Mouse (Mus musculus) adrenal gland, adult (tissue): ENCODE measurements at regions not wholly inside any gene's neighbourhood (a gene's known extent, or its start where the extent isn't known, plus 50 kb on each side); places are given as distances from the start of the nearest gene placed in this dataset.
"Not testable (repeated sequence)": the region's sequence is repeated elsewhere in the genome, so short reads cannot be mapped to it uniquely, and the experiment has no call there.

Source experiments
- DNase-seq, 2 experiments: peaks; one replicate each; pipeline ENCODE4 v3.0.0; 2022 to 2023; ENCODE audit warnings: low spot score in 1 of 2; ENCODE audit not compliant: inconsistent age in 2 of 2

DNA sequence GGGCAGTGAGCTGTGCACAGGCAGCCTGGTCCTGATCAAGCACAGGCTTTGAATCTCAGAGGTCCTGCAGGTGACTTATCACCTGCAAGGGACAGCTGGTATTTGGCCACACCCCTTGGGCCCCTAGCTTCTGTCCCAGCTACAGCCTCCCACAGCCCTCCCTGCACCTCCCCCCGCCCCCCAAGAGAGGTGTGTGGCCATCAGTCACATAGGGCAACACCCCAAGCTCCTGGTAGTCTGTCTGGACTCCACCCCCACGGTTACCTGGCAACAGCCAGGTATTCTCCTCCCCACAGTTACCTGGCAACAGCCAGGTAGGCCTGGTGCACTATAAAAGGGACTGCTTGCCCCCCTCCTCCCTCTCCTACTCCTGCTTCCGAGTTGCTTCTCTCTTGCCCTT, 98.0 kb downstream of the H2al2a start:
- no peak for DNase-seq

GRCm38 (mm10) chr2:17896036-17896435, 100.7 kb downstream of the H2al2a start:
- DNase-seq, result no peak

- not testable (repeated sequence) for DNase-seq
These were observed 104.1 kb downstream of the H2al2a start for GRCm38 (mm10) chr2:17892661-17893060.

- DNase-seq, result no peak
These were observed 109.1 kb downstream of the H2al2a start for GRCm38 (mm10) chr2:17887699-17888098.

DNA sequence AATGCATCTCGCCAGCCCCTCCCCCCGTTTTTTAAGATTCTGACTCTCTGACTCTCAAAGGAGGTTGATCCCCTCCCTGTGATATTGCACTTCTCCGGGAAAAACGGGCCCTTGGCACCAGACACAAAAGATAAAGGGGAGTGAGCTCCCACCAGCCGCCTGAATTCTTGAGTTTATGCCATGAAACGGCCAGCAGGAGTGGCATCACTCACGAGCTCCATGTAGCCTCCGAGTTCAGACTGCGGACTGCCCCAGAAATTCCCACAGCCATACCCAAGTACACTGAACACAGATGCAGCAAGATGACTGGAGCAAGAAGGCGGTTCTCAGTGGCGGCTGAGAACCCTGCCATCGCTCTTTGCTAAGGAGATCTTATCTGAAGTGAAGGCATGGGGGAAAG, 114.4 kb downstream of the H2al2a start:
- no peak for DNase-seq

GRCm38 (mm10) chr2:17880800-17881717, 115.7 kb downstream of the H2al2a start:
- no peak for DNase-seq

DNA sequence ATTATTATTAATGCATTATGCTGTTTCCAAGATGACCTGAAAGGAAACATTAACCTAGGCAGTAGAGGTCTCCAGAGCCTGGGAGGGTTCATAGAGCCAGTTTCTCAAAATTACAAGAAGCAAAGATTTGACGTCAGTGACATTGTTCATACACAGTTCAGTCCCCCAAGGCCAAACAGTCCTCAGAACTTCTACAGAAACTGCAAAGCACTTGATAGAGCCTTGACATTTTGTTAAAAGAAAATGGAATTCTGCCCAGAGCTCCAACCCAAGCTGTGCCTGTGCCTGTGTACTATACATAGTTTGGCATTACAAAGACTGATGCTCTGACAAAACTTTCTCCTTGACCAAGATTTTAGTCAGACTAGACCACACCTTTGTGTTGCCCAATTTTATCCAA, 118.9 kb downstream of the H2al2a start:
- DNase-seq, result peak; percentile 60 to 86

DNA sequence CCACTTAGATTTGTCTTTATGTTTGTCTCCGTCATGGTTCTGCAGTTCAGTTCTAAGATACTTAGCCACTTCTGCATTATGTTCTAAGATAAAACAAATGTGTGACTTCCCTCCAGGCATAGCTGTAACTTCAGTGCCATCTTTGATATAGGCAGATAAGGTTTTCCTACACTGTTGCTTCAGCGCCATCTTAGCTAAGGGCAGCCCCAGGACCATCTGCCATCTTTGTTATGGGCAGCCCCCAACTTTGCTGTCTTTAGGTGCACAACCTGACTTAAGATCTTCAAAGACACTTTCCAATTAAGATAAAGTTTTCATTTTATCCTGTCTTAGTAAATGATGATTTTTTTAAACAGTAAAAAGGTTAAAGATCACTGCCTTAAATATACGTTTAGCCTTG, 119.8 kb downstream of the H2al2a start:
- no peak for DNase-seq

GRCm38 (mm10) chr2:17876155-17876554, 120.6 kb downstream of the H2al2a start:
- no peak for DNase-seq

DNA sequence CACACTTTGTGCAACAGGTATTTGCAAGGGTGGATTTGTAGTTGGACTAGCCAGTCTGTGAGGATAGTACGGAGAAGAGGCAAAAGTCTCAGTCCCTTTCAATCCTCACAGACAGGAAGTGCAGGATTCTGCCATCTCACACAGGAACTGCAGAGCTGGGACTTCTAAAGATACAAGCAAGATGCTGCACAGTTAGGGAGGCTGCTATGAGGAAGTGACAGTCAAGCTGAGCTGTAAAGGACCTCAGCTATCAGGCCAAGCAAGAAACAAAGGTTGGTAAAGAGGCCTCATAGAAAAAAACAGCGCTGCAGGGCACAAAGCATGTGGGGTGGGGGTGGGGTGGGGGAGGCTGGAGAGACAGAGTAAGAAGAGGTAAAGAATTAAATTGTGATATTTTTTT, 126.2 kb downstream of the H2al2a start:
- no peak for DNase-seq

DNA sequence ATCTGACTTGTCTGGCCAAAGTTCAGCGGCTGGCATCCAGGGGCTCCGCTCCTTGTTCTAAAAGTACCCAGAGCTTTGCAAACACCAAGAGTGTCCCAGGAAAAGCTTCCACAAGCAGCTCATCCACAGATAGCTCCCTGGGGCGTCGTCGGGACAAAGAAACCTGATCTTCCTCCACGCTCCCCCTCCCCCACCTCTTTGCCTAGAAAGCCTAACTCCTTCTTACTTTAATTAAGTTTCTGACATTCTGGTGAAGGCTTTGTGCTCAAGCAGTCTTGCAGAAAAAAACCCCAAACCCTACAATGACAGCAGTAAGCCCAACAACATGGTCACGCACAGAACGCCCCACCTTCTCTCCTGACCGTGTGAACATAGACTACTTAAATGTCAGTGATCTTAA, 128.6 kb downstream of the H2al2a start:
- DNase-seq, result no peak

- peak; percentile 41 to 69 for DNase-seq
These were observed 129.4 kb downstream of the H2al2a start for GRCm38 (mm10) chr2:17867341-17867740.

DNA sequence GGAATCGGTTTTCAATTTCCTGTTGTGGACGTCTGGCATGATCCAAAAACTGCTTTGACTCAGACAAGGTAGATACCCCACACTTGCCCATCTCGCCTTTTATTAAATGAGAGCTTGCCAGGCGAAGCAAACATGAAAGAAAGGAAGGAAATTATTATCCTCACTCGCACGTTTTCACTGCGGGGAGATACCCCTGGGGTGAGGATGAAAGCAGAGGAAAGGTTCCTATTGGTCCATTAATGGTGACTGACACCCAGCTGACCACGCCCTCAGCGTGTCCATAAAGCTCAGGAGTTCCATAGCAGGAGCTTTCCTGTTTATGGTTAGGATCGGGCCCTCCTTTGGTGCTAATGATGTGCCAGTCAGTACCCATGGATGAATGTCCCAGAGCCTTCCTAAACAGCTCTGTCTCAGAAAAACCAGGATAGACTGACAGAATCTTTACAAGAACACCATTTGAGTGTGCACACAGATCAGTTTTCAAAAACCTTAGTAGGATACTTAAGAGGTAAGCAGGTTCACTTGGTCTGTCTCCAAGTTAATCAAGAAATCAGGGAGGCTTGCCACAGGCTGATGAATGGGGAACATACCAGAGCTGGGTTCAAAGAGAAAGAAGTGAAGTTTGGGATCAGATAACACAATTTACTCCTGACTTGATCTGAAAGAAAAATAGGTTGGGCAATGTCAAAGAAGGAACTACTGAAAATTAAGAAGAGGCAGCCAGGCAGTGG, 130.7 kb upstream of the Nebl start:
- DNase-seq, result no peak

DNA sequence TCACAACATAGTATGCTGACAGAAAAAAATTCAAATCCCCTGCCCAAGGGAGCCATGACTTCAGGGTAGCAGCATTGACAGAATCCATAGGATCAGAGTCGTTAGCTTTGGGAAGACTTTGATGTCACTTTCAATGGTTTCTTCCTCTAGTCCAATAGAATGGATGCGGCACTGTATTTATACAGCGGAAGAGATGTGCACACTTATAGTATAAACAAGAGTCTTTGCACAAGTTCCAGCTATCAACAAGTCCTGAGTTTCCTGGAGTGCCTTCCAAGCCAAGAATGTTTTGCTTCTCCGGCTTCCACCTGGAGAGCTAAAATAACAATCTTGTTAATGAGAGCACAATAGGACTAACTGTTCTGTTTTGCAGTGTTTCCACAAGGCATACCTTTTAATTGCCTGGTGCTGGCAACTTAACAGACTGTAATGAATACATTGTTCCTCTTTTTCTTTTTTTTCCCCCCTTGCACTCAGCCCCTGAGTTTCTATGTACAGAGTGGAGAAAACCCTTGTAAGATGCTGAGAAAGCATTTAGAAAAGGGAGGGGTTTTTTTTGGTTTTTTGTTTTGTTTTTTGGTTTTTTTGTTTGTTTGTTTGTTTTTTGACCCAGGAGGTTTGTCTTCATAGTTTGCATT, 129.8 kb upstream of the Nebl start:
- DNase-seq, result no peak

GRCm38 (mm10) chr2:17859234-17859633, 128.0 kb upstream of the Nebl start:
- DNase-seq, result no peak

- peak in 1 of 2 experiments; percentile 50 for DNase-seq
These were observed 127.1 kb upstream of the Nebl start for GRCm38 (mm10) chr2:17858326-17858725.

DNA sequence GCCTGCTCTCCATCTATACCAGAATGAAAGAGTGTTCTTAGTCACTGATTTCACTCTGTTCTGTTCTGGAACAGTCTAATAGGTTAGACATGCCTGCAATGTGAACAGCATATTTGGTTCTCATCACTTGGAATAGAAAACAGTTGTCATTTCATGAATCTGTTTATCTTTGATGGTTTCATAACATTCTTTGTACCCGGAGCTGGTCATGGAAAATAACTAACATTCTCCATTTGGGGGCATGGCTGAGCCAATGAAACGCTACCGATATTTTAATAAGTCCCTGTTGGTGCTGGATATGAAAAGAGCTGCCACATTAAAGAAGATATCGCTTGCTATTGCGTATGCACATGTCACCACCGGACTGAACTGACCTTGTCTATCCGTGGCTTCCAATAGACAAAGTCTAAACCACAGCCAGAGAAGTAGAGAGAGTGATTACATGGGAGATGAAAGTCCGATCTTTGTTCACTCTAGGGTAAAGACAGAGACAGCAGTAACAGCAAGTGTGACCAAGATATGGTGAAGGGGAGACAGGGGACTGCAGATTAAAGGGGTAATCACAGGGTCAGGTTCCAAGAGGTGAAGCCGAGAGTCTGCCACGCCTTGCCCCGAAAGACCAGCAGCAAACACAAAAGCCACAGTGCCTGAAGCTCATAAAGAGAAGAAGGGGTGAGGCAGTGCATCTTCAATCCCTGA, 124.5 kb upstream of the Nebl start:
- peak in 1 of 2 experiments; percentile 54 for DNase-seq

DNA sequence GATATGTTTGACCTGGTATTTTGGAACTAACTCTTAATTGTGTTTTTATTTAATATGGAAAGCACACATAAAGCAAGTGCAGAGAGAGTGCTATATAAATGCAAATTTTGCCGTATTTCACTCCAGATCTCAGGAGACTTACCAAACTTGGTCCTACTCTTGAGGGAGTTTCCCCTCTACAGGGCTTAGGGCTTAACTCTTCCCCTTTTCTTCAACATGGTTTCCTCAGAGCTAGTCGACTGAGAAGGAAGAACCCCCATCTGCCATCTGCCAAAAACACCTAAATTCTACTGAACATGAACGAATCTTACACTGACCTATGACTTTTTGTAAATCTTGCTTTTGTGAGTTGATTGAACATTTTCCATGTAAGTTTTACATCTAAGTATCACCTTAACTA, 122.8 kb upstream of the Nebl start:
- DNase-seq, result no peak

GRCm38 (mm10) chr2:17853500-17854011, 122.3 kb upstream of the Nebl start:
- no peak for DNase-seq

- DNase-seq, result peak in 1 of 2 experiments; percentile 44
These were observed 121.7 kb upstream of the Nebl start for GRCm38 (mm10) chr2:17852740-17853499.
